Mouse (Mus musculus) heart, adult 10 weeks (tissue): ENCODE data around the gene Nup155. TPM values are rescaled to one million over a fixed set of nuclear protein-coding genes. Genes with fewer than 3 reads are reported as not detected.

ENCODE experiments used
- polyA plus RNA-seq: library from polyadenylated mRNA; stranded (reverse); fragments of 350-450 nt; fragmentation: Illumina TruSeq; extraction: RNeasy Lipid Tissue Mini Kit (QIAGEN cat#74804); gene quantifications from one replicate; pipeline ENCODE4 v1.2.3, GENCODE M21; 2014; ENCODE audit warnings: low read depth, low replicate concordance

The Nup155 gene
- polyA plus RNA-seq: 6.9 TPM

GRCm38 (mm10) chr15:8108966-8109743, at the start of gene Nup155:
Gene Nup155, plus strand, starts transcription at chr15:8109273.

GRCm38 (mm10) chr15:8098774-8099749, 10.0 kb upstream of the Nup155 start, which contains the start of gene Wdr70:
Gene Wdr70, minus strand, starts transcription at chr15:8099209.

GRCm38 (mm10) chr15:8168591-8169265, 59.7 kb downstream of the Nup155 start, which contains the start of gene Cplane1:
Gene Cplane1, plus strand, starts transcription at chr15:8169106.

Other genes with a start within 250 kb of the Nup155 start
- 28.7 TPM for gene Wdr70, start 10.1 kb upstream of the Nup155 start, polyA plus RNA-seq
- gene Cplane1, start 59.8 kb downstream of the Nup155 start, polyA plus RNA-seq: 3.8 TPM